In the genomic region with DNA sequence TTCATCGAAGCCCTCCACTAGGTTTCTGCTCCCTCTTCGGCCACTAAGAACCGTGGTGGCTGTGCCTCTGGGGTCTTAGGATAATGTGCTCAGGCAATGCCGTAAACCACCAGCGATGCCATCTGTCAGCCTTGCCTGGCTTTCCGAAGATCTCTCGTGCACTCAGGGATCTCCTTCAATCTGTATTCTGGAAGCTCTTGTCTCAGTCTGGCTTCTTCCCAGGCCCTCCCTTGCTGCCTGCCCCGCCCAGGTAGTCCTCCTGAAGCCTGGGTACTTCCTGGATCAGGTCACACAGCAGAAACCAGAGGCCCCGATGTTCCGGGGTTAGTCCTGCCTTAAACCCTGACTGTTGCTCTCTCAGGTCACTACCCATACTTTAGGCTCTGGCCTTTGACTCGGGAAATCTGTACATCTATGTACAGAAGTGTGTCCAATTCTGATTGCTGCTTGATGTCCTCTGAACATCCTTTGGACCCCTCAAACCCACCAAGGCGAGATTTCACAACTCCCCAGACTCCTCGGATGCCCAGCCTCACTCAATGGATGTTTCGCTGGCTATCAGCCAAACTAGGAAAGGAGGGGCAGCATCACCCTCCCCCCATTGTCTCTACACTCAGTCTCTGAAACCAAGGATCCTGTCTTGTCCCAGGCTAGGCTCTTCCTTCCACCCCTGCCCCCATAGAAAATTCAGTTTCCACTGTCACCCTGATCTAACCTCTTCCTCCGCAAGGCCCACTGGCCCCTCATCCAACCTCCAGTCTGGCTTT, we compare ENCODE assay signal across 13 mouse cellular contexts. TPM values are rescaled to one million over a fixed set of nuclear protein-coding genes. Genes with fewer than 3 reads are reported as not detected.
DNase-seq lines count a peak whose midpoint lies in the region; ATAC-seq lines count a peak whose summit lies in the region.
"Had no signal": no experiment of that assay in that cellular context is flagged by ENCODE, and none has a peak within 500 bp of the region (broad histone marks: within the 10 kb centered on the region; RNA-seq: fewer than 3 reads in every experiment).

No protein-coding gene starts in this region.

- 0 out of 2 replicates have a peak overlapping the region, but pooled peaks have one; percentile 12 for H3K9ac ChIP-seq in forebrain, embryonic 13.5 days
- H3K9ac ChIP-seq in forebrain, embryonic 16.5 days (replicated peaks; ENCODE audit: low read depth, low read length): no peak overlapping the region
- H3K9ac ChIP-seq in midbrain, embryonic 16.5 days (ENCODE audit: low read depth, low read length): no peak overlapping the region
- 0 out of 2 replicates have a peak overlapping the region, but pooled peaks have one; percentile 24 for H3K9ac ChIP-seq in intestine, embryonic 16.5 days (ENCODE audit: low read depth, low read length)
- H3K9ac ChIP-seq in neural tube, embryonic 13.5 days: peak overlapping the region; percentile 38

- no peaks in the 10 kb centered on the region for H3K9me3 ChIP-seq in forebrain, embryonic 13.5 days (replicated peaks)
- no peaks in the 10 kb centered on the region for H3K9me3 ChIP-seq in forebrain, embryonic 16.5 days (ENCODE audit: control insufficient read depth, low read length)
- H3K9me3 ChIP-seq in midbrain, embryonic 10.5 days (replicated peaks): no peaks in the 10 kb centered on the region
- H3K9me3 ChIP-seq in midbrain, embryonic 16.5 days (replicated peaks; ENCODE audit: control insufficient read depth, low read length, poor library complexity, severe bottlenecking): no peaks in the 10 kb centered on the region
- H3K9me3 ChIP-seq in intestine, embryonic 16.5 days (ENCODE audit: control insufficient read depth, low read length): no peaks in the 10 kb centered on the region
- H3K9me3 ChIP-seq in neural tube, embryonic 13.5 days: no peaks in the 10 kb centered on the region

- H3K4me3 ChIP-seq in forebrain, embryonic 13.5 days: no peak overlapping the region
- no peak overlapping the region for H3K4me3 ChIP-seq in forebrain, embryonic 16.5 days (replicated peaks; ENCODE audit: low read length)
- H3K4me3 ChIP-seq in midbrain, embryonic 10.5 days: no peak overlapping the region; the same call in 1 of the 2 replicates
- no peak overlapping the region for H3K4me3 ChIP-seq in midbrain, embryonic 16.5 days (ENCODE audit: low read depth, low read length)
- H3K4me3 ChIP-seq in intestine, embryonic 16.5 days (ENCODE audit: low read length): no peak overlapping the region
- no peak overlapping the region for H3K4me3 ChIP-seq in neural tube, embryonic 13.5 days

- no peak for DNase-seq in midbrain, embryonic 10.5 days (ENCODE audit: low spot score)
- no peak for DNase-seq in ovary, adult 18-20 months (ENCODE audit: low spot score)
- DNase-seq in right cerebral cortex, adult 2 months (ENCODE audit: low spot score in 2 of 2): no peak
- DNase-seq: cerebellum, adult 11 months; gastrocnemius, postnatal 25 days; thymus, adult 2 months had no signal

- no peak overlapping the region for H3K4me2 ChIP-seq in forebrain, embryonic 13.5 days
- no peak overlapping the region for H3K4me2 ChIP-seq in forebrain, embryonic 16.5 days (ENCODE audit: low read length)
- no peak overlapping the region for H3K4me2 ChIP-seq in midbrain, embryonic 16.5 days (ENCODE audit: low read length)
- 0 out of 2 replicates have a peak overlapping the region, but pooled peaks have one; percentile 22 for H3K4me2 ChIP-seq in intestine, embryonic 16.5 days (ENCODE audit: low read depth, low read length)
- no peak overlapping the region for H3K4me2 ChIP-seq in neural tube, embryonic 13.5 days

- 60% methylated on average over 15 of the region's 15 CpGs for WGBS in forebrain, embryonic 13.5 days
- 57% methylated on average over 15 of the region's 15 CpGs for WGBS in forebrain, embryonic 16.5 days
- WGBS in midbrain, embryonic 10.5 days: 68% methylated on average over 15 of the region's 15 CpGs
- 57% methylated on average over 15 of the region's 15 CpGs for WGBS in midbrain, embryonic 16.5 days
- WGBS in intestine, embryonic 16.5 days: 52% methylated on average over 15 of the region's 15 CpGs
- 48% methylated on average over 15 of the region's 15 CpGs for WGBS in neural tube, embryonic 13.5 days

- no peak overlapping the region for H3K27ac ChIP-seq in forebrain, embryonic 13.5 days
- H3K27ac ChIP-seq in forebrain, embryonic 16.5 days (ENCODE audit: low read length): no peak overlapping the region
- H3K27ac ChIP-seq in midbrain, embryonic 10.5 days (replicated peaks): peak overlapping the region; percentile 33
- H3K27ac ChIP-seq in midbrain, embryonic 16.5 days (ENCODE audit: low read length): no peak overlapping the region
- peak overlapping the region; percentile 33; the same call in 1 of the 2 replicates for H3K27ac ChIP-seq in intestine, embryonic 16.5 days (ENCODE audit: low read length)
- H3K27ac ChIP-seq in neural tube, embryonic 13.5 days (replicated peaks): peak overlapping the region; percentile 71

- no peaks in the 10 kb centered on the region for H3K27me3 ChIP-seq in forebrain, embryonic 13.5 days
- H3K27me3 ChIP-seq in forebrain, embryonic 16.5 days (replicated peaks; ENCODE audit: control insufficient read depth, insufficient read depth, low read length): no peaks in the 10 kb centered on the region
- H3K27me3 ChIP-seq in midbrain, embryonic 10.5 days (ENCODE audit: low read depth, poor library complexity, severe bottlenecking): no peaks in the 10 kb centered on the region
- H3K27me3 ChIP-seq in midbrain, embryonic 16.5 days (ENCODE audit: control insufficient read depth, insufficient read depth, low read depth, low read length): no peaks in the 10 kb centered on the region
- H3K27me3 ChIP-seq in intestine, embryonic 16.5 days (replicated peaks; ENCODE audit: control insufficient read depth, insufficient read depth, low read length): no peaks in the 10 kb centered on the region
- no peaks in the 10 kb centered on the region for H3K27me3 ChIP-seq in neural tube, embryonic 13.5 days

- no peak for ATAC-seq in forebrain, embryonic 13.5 days
- no peak for ATAC-seq in forebrain, embryonic 16.5 days
- ATAC-seq in midbrain, embryonic 16.5 days: no peak
- peak; percentile 41; the same call in 1 of the 2 replicates for ATAC-seq in intestine, embryonic 16.5 days
- no peak for ATAC-seq in neural tube, embryonic 13.5 days (ENCODE audit: low read depth)

- H3K4me1 ChIP-seq in forebrain, embryonic 13.5 days: peaks cover 32% of the 10 kb centered on the region
- H3K4me1 ChIP-seq in forebrain, embryonic 16.5 days (replicated peaks; ENCODE audit: control insufficient read depth, insufficient read depth, low read length): peaks cover 12% of the 10 kb centered on the region
- H3K4me1 ChIP-seq in midbrain, embryonic 10.5 days: peaks cover 48% of the 10 kb centered on the region
- peaks cover 4% of the 10 kb centered on the region; the same call in 1 of the 2 replicates for H3K4me1 ChIP-seq in midbrain, embryonic 16.5 days (ENCODE audit: control insufficient read depth, insufficient read depth, low read length)
- H3K4me1 ChIP-seq in intestine, embryonic 16.5 days (ENCODE audit: control insufficient read depth, insufficient read depth, low read length): peaks cover 17% of the 10 kb centered on the region
- peaks cover 54% of the 10 kb centered on the region for H3K4me1 ChIP-seq in neural tube, embryonic 13.5 days (replicated peaks)

- no peaks in the 10 kb centered on the region for H3K36me3 ChIP-seq in forebrain, embryonic 13.5 days (ENCODE audit: poor library complexity, severe bottlenecking)
- H3K36me3 ChIP-seq in forebrain, embryonic 16.5 days (ENCODE audit: control insufficient read depth, insufficient read depth): no peaks in the 10 kb centered on the region
- H3K36me3 ChIP-seq in midbrain, embryonic 10.5 days: no peaks in the 10 kb centered on the region
- H3K36me3 ChIP-seq in midbrain, embryonic 16.5 days (ENCODE audit: control insufficient read depth, insufficient read depth, low read length): no peaks in the 10 kb centered on the region
- H3K36me3 ChIP-seq in intestine, embryonic 16.5 days (ENCODE audit: control insufficient read depth, insufficient read depth, low read length): no peaks in the 10 kb centered on the region
- H3K36me3 ChIP-seq in neural tube, embryonic 13.5 days: no peaks in the 10 kb centered on the region

RNA-seq across cellular contexts. Expression of a gene that starts 4.4 kb away (rescaled TPM):
- polyA plus RNA-seq in forebrain, embryonic 13.5 days (2015; fragmentation: Nextera tagmentation; extraction: Ambion mirVana): 1,756 and 1,774 TPM in 2 replicates
- 1,850 and 1,955 TPM in 2 replicates for polyA plus RNA-seq in forebrain, embryonic 16.5 days (2015; fragmentation: Nextera tagmentation; extraction: Ambion mirVana)
- polyA plus RNA-seq in midbrain, embryonic 10.5 days (2016; fragmentation: Nextera tagmentation; extraction: Ambion mirVana): 1,603 and 1,647 TPM in 2 replicates
- polyA plus RNA-seq in midbrain, embryonic 16.5 days (2015; fragmentation: Nextera tagmentation; extraction: Ambion mirVana): 1,543 and 1,683 TPM in 2 replicates
- 289 and 312 TPM in 2 replicates for polyA plus RNA-seq in intestine, embryonic 16.5 days (2015; fragmentation: Nextera tagmentation; extraction: Ambion mirVana)
- 1,745 and 1,831 TPM in 2 replicates for polyA plus RNA-seq in neural tube, embryonic 13.5 days (2015; fragmentation: Nextera tagmentation; extraction: Ambion mirVana)

RNA-seq across cellular contexts. Expression of a gene that starts 18.0 kb away (rescaled TPM):
- polyA plus RNA-seq in forebrain, embryonic 13.5 days (2015; fragmentation: Nextera tagmentation; extraction: Ambion mirVana): not detected in 2 replicates
- polyA plus RNA-seq in forebrain, embryonic 16.5 days (2015; fragmentation: Nextera tagmentation; extraction: Ambion mirVana): 0.39 TPM in 1 of 2 replicates, not detected in the other
- polyA plus RNA-seq in midbrain, embryonic 10.5 days (2016; fragmentation: Nextera tagmentation; extraction: Ambion mirVana): not detected in 2 replicates
- polyA plus RNA-seq in midbrain, embryonic 16.5 days (2015; fragmentation: Nextera tagmentation; extraction: Ambion mirVana): 0.56 and 0.94 TPM in 2 replicates
- polyA plus RNA-seq in intestine, embryonic 16.5 days (2015; fragmentation: Nextera tagmentation; extraction: Ambion mirVana): not detected in 2 replicates
- not detected in 2 replicates for polyA plus RNA-seq in neural tube, embryonic 13.5 days (2015; fragmentation: Nextera tagmentation; extraction: Ambion mirVana)
- polyA plus RNA-seq: intestine, embryonic 14.5 days had no signal

RNA-seq across cellular contexts. Expression of a gene that starts 18.2 kb away (rescaled TPM):
- not detected in 2 replicates for polyA plus RNA-seq in forebrain, embryonic 13.5 days (2015; fragmentation: Nextera tagmentation; extraction: Ambion mirVana)
- polyA plus RNA-seq in forebrain, embryonic 16.5 days (2015; fragmentation: Nextera tagmentation; extraction: Ambion mirVana): 0.51 and 0.76 TPM in 2 replicates
- polyA plus RNA-seq in midbrain, embryonic 10.5 days (2016; fragmentation: Nextera tagmentation; extraction: Ambion mirVana): not detected in 2 replicates
- polyA plus RNA-seq in midbrain, embryonic 16.5 days (2015; fragmentation: Nextera tagmentation; extraction: Ambion mirVana): 1.2 TPM in 2 replicates
- polyA plus RNA-seq in intestine, embryonic 16.5 days (2015; fragmentation: Nextera tagmentation; extraction: Ambion mirVana): not detected in 2 replicates
- not detected in 2 replicates for polyA plus RNA-seq in neural tube, embryonic 13.5 days (2015; fragmentation: Nextera tagmentation; extraction: Ambion mirVana)
- polyA plus RNA-seq: intestine, embryonic 14.5 days; liver, adult 2 months; thymus, adult 2 months had no signal

RNA-seq across cellular contexts. Expression of a gene that starts 33.5 kb away (rescaled TPM):
- polyA plus RNA-seq in forebrain, embryonic 13.5 days (2015; fragmentation: Nextera tagmentation; extraction: Ambion mirVana): 189 and 191 TPM in 2 replicates
- polyA plus RNA-seq in forebrain, embryonic 16.5 days (2015; fragmentation: Nextera tagmentation; extraction: Ambion mirVana): 113 and 116 TPM in 2 replicates
- polyA plus RNA-seq in midbrain, embryonic 10.5 days (2016; fragmentation: Nextera tagmentation; extraction: Ambion mirVana): 276 and 278 TPM in 2 replicates
- polyA plus RNA-seq in midbrain, embryonic 16.5 days (2015; fragmentation: Nextera tagmentation; extraction: Ambion mirVana): 74.7 and 83.2 TPM in 2 replicates
- polyA plus RNA-seq in intestine, embryonic 16.5 days (2015; fragmentation: Nextera tagmentation; extraction: Ambion mirVana): 196 and 207 TPM in 2 replicates
- 116 and 120 TPM in 2 replicates for polyA plus RNA-seq in neural tube, embryonic 13.5 days (2015; fragmentation: Nextera tagmentation; extraction: Ambion mirVana)

RNA-seq across cellular contexts. Expression of a gene that starts 47.6 kb away (rescaled TPM):
- polyA plus RNA-seq in forebrain, embryonic 13.5 days (2015; fragmentation: Nextera tagmentation; extraction: Ambion mirVana): 32.8 and 33.6 TPM in 2 replicates
- 43.7 and 46.8 TPM in 2 replicates for polyA plus RNA-seq in forebrain, embryonic 16.5 days (2015; fragmentation: Nextera tagmentation; extraction: Ambion mirVana)
- polyA plus RNA-seq in midbrain, embryonic 10.5 days (2016; fragmentation: Nextera tagmentation; extraction: Ambion mirVana): 20.2 and 25.0 TPM in 2 replicates
- polyA plus RNA-seq in midbrain, embryonic 16.5 days (2015; fragmentation: Nextera tagmentation; extraction: Ambion mirVana): 31.5 and 34.7 TPM in 2 replicates
- 24.5 and 24.7 TPM in 2 replicates for polyA plus RNA-seq in intestine, embryonic 16.5 days (2015; fragmentation: Nextera tagmentation; extraction: Ambion mirVana)
- 34.8 and 38.1 TPM in 2 replicates for polyA plus RNA-seq in neural tube, embryonic 13.5 days (2015; fragmentation: Nextera tagmentation; extraction: Ambion mirVana)

Comparison
In these comparisons a context has a peak if more than half of its experiments do, and no peak if none do; other contexts are left out.
1. H3K27ac ChIP-seq: peak in midbrain, embryonic 10.5 days (single experiment), intestine, embryonic 16.5 days (single experiment) and neural tube, embryonic 13.5 days (single experiment); none in forebrain, embryonic 13.5 days (single experiment), forebrain, embryonic 16.5 days (single experiment) and midbrain, embryonic 16.5 days (single experiment).
2. H3K9ac ChIP-seq: peak in forebrain, embryonic 13.5 days (single experiment), intestine, embryonic 16.5 days (single experiment) and neural tube, embryonic 13.5 days (single experiment); none in forebrain, embryonic 16.5 days (single experiment) and midbrain, embryonic 16.5 days (single experiment).